Mouse (Mus musculus) CH12.LX (cell line): ENCODE measurements around the gene Slc29a4. TPM values are rescaled to one million over a fixed set of nuclear protein-coding genes. Genes with fewer than 3 reads are reported as not detected.

Experiments used
- DNase-seq: peaks from one replicate; pipeline ENCODE4 v3.0.0-alpha.2; 2013; ENCODE audit errors: extremely low read depth
- H3K27ac ChIP-seq: 2 replicates; pipeline ENCODE4 v1.5.1; 2012; ENCODE audit warnings: low read depth, mild to moderate bottlenecking, control low read depth, moderate library complexity; ENCODE audit not compliant: insufficient read depth
- H3K27me3 ChIP-seq: replicated peaks from 2 replicates; pipeline ENCODE3; 2012; ENCODE audit warnings: inconsistent platforms
- H3K36me3 ChIP-seq, 2 experiments: replicated peaks in 1 of 2; 2 replicates each; pipeline versions ENCODE3 to v1.6.1; 2012; ENCODE audit warnings: inconsistent platforms in 1 of 2, low read length in 1 of 2, mild to moderate bottlenecking in 1 of 2, mixed read lengths in 1 of 2, moderate library complexity in 1 of 2; ENCODE audit not compliant: control insufficient read depth in 1 of 2, insufficient read depth in 1 of 2
- H3K4me1 ChIP-seq, 2 experiments: 2 replicates each; pipeline ENCODE4 v1.6.1; 2012; ENCODE audit warnings: inconsistent platforms in 1 of 2, moderate library complexity in 1 of 2; ENCODE audit not compliant: insufficient read depth in 2 of 2, control insufficient read depth in 1 of 2
- H3K4me2 ChIP-seq: 2 replicates; pipeline ENCODE4 v1.6.1; 2012; ENCODE audit warnings: low read depth, mild to moderate bottlenecking, control low read depth; ENCODE audit not compliant: poor library complexity, insufficient read depth, severe bottlenecking
- H3K4me3 ChIP-seq, 3 experiments: fragments of 150-350 bp in 1 of 3; sonication (generic) in 1 of 3; replicated peaks in 1 of 3; 2 replicates each; pipeline versions ENCODE3 to v1.5.1; 2011 to 2012; ENCODE audit warnings: low read depth in 2 of 3, low read length in 2 of 3, mild to moderate bottlenecking in 2 of 3, moderate library complexity in 2 of 3, control low read depth in 1 of 3, improper control_type of control experiment in 1 of 3, inconsistent platforms in 1 of 3, mixed read lengths in 1 of 3; ENCODE audit not compliant: poor library complexity in 1 of 3
- H3K79me2 ChIP-seq: replicated peaks from 2 replicates; pipeline ENCODE4 v1.6.1; 2012; ENCODE audit warnings: mild to moderate bottlenecking, moderate library complexity; ENCODE audit not compliant: control insufficient read depth, poor library complexity, insufficient read depth, severe bottlenecking; ENCODE audit errors: extremely low read depth
- H3K9ac ChIP-seq: 2 replicates; pipeline ENCODE4 v1.6.1; 2012; ENCODE audit warnings: low read depth, mild to moderate bottlenecking, control low read depth, moderate library complexity; ENCODE audit not compliant: insufficient read depth
- H3K9me3 ChIP-seq: replicated peaks from 2 replicates; pipeline ENCODE3; 2012; ENCODE audit warnings: low read length, inconsistent platforms, mixed read lengths
- BHLHE40 ChIP-seq: IDR thresholded peaks from 2 replicates; pipeline ENCODE4 v1.6.1; 2011; ENCODE audit warnings: mild to moderate bottlenecking, low read depth, low read length, improper control_type of control experiment
- E2F4 ChIP-seq: IDR thresholded peaks from 2 replicates; pipeline ENCODE4 v1.6.1; 2011; ENCODE audit warnings: low read depth, low read length, improper control_type of control experiment; ENCODE audit not compliant: insufficient replicate concordance
- EP300 ChIP-seq: IDR thresholded peaks from 2 replicates; pipeline ENCODE4 v1.6.1; 2011; ENCODE audit warnings: low read length, improper control_type of control experiment
- JUN ChIP-seq: IDR thresholded peaks from 2 replicates; pipeline ENCODE4 v1.6.1; 2011; ENCODE audit warnings: low read depth, mild to moderate bottlenecking, low read length, improper control_type of control experiment, moderate library complexity; ENCODE audit not compliant: insufficient read depth
- MAFK ChIP-seq: IDR thresholded peaks from 2 replicates; pipeline ENCODE4 v1.6.1; 2011; ENCODE audit warnings: low read length, improper control_type of control experiment; ENCODE audit not compliant: insufficient replicate concordance
- MAZ ChIP-seq: IDR thresholded peaks from 2 replicates; pipeline ENCODE4 v1.6.1; 2012; ENCODE audit warnings: low read depth, mild to moderate bottlenecking, inconsistent platforms, low read length, improper control_type of control experiment, moderate library complexity
- MXI1 ChIP-seq: IDR thresholded peaks from 2 replicates; pipeline ENCODE4 v1.6.1; 2011; ENCODE audit warnings: mild to moderate bottlenecking, low read depth, low read length, improper control_type of control experiment
- MYC ChIP-seq: IDR thresholded peaks from 2 replicates; pipeline ENCODE4 v1.6.1; 2011; ENCODE audit warnings: low read depth, mild to moderate bottlenecking, improper control_type of control experiment, low read length
- POLR2A ChIP-seq: IDR thresholded peaks from 2 replicates; pipeline ENCODE4 v1.6.1; 2011; ENCODE audit warnings: low read depth, mild to moderate bottlenecking, improper control_type of control experiment, low read length
- POLR2AphosphoS2 ChIP-seq: IDR thresholded peaks from 2 replicates; pipeline ENCODE4 v1.6.1; 2011; ENCODE audit warnings: low read depth, low read length, improper control_type of control experiment
- RCOR1 ChIP-seq: conservative IDR thresholded peaks from 2 replicates; pipeline ENCODE4 v1.6.1; 2012; ENCODE audit warnings: low read depth, mild to moderate bottlenecking, inconsistent platforms, low read length, improper control_type of control experiment
- UBTF ChIP-seq: IDR thresholded peaks from 2 replicates; pipeline ENCODE4 v1.6.1; 2012; ENCODE audit warnings: low read depth, mild to moderate bottlenecking, inconsistent platforms, low read length, improper control_type of control experiment, moderate library complexity
- ZNF384 ChIP-seq: IDR thresholded peaks from 2 replicates; pipeline ENCODE4 v1.6.1; 2012; ENCODE audit warnings: low read depth, low read length, improper control_type of control experiment, inconsistent platforms
- dilution Hi-C: fragments of 300-500 bp; cut with MboI; formaldehyde crosslinking; loops from 2 replicates; pipeline ENCODE4 v1.14.3; 2020; ENCODE audit warnings: low sequenced_read_pairs; ENCODE audit not compliant: extremely low pct_unique_long_range_greater_than_20kb, extremely low pct_ligation_motif_present
- in situ Hi-C: fragments of 300-500 bp; cut with MboI; formaldehyde crosslinking; loops from 3 replicates; pipeline ENCODE4 v1.14.3; 2019; ENCODE audit warnings: low sequenced_read_pairs, low pct_ligation_motif_present, low pct_unique_long_range_greater_than_20kb, mixed read lengths
- polyA plus RNA-seq: library from polyadenylated mRNA; unstranded; fragments of >175 nt; gene quantifications from 2 replicates; pipeline ENCODE4 v1.2.1, GENCODE M21; 2012; ENCODE audit warnings: low read depth; ENCODE audit not compliant: insufficient read length
- total RNA-seq, 2 experiments: library from RNA; depleted of rRNA; stranded (reverse); fragments of 300-350 nt in 1 of 2; fragments of >200 nt in 1 of 2; gene quantifications; 2 replicates each; pipeline ENCODE4 v1.2.3; 2012 to 2014

Gene Slc29a4
- total and polyA plus RNA-seq, 3 experiments: not detected

DNA sequence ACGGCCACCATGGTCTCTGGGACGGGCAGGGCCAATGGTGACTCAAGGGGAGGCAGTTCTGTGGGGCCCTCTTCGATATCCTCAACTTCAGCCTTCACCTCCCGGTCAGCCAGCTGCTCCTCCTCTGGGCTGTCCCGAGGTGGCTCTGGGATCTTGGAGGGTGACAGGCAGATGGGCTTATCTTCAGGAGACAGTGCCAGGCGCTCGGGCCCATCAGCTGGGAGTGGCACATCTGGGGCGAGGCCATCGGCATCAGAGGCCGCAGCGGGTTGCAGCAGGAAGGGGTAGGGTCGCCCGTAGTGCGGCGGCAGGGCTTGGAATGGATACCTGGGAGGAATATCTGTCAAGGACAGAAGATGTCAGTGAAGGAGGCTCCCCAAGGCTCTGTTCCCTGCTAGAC lies 79.7 kb downstream of the Slc29a4 start:
- H3K27ac ChIP-seq: no peak overlapping the region
- H3K4me2 ChIP-seq: no peak overlapping the region
- no peaks in the 10 kb centered on the region; the same call in 1 of the 2 replicates for H3K79me2 ChIP-seq
- no peak overlapping the region for H3K9ac ChIP-seq
- no peaks in the 10 kb centered on the region for H3K27me3 ChIP-seq
- H3K36me3 ChIP-seq: peaks cover 50 to 91% of the 10 kb centered on the region in 2 experiments
- in situ Hi-C loops (no loop called here), dilution Hi-C loops (no loop called here)
- H3K9me3 ChIP-seq: no peaks in the 10 kb centered on the region
- no peaks in the 10 kb centered on the region for H3K4me1 ChIP-seq
- TF ChIP-seq MXI1 (no peak), RCOR1 (no peak), POLR2A (no peak), JUN (no peak), EP300 (no peak), MAFK (no peak), MAZ (no peak), UBTF (no peak), E2F4 (no peak), ZNF384 (no peak), POLR2AphosphoS2 (no peak), MYC (no peak), BHLHE40 (no peak)
- DNase-seq: no peak
- no peak overlapping the region for H3K4me3 ChIP-seq

Other genes starting within 250 kb of the Slc29a4 start
- 11.3 and 11.8 TPM in 2 replicates for gene Ap5z1, start 228.6 kb upstream of the Slc29a4 start, total RNA-seq (2012; rRNA removed)
- gene Ap5z1, start 228.6 kb upstream of the Slc29a4 start, total RNA-seq (2014; rRNA removed): 3.1 and 4.0 TPM in 2 replicates
- 12.8 and 18.7 TPM in 2 replicates for gene Ap5z1, start 228.6 kb upstream of the Slc29a4 start, polyA plus RNA-seq
- not detected in 2 replicates for gene Papolb, start 162.4 kb upstream of the Slc29a4 start, total RNA-seq (2012; rRNA removed)
- gene Papolb, start 162.4 kb upstream of the Slc29a4 start, total RNA-seq (2014; rRNA removed): not detected in 2 replicates
- gene Papolb, start 162.4 kb upstream of the Slc29a4 start, polyA plus RNA-seq: not detected in 2 replicates
- not detected in 2 replicates for gene Radil, start 141.4 kb upstream of the Slc29a4 start, total RNA-seq (2012; rRNA removed)
- not detected in 2 replicates for gene Radil, start 141.4 kb upstream of the Slc29a4 start, total RNA-seq (2014; rRNA removed)
- not detected in 2 replicates for gene Radil, start 141.4 kb upstream of the Slc29a4 start, polyA plus RNA-seq
- not detected in 2 replicates for gene Mmd2, start 83.7 kb upstream of the Slc29a4 start, total RNA-seq (2012; rRNA removed)
- gene Mmd2, start 83.7 kb upstream of the Slc29a4 start, total RNA-seq (2014; rRNA removed): not detected in 2 replicates
- gene Mmd2, start 83.7 kb upstream of the Slc29a4 start, polyA plus RNA-seq: not detected in 2 replicates
- gene Wipi2, start 64.8 kb upstream of the Slc29a4 start, total RNA-seq (2012; rRNA removed): 34.5 and 38.0 TPM in 2 replicates
- 47.4 and 50.1 TPM in 2 replicates for gene Wipi2, start 64.8 kb upstream of the Slc29a4 start, total RNA-seq (2014; rRNA removed)
- 43.4 and 47.9 TPM in 2 replicates for gene Wipi2, start 64.8 kb upstream of the Slc29a4 start, polyA plus RNA-seq
- 5.2 and 5.4 TPM in 2 replicates for gene Tnrc18, start 125.2 kb downstream of the Slc29a4 start, total RNA-seq (2012; rRNA removed)
- 0.71 and 0.80 TPM in 2 replicates for gene Tnrc18, start 125.2 kb downstream of the Slc29a4 start, total RNA-seq (2014; rRNA removed)
- 7.7 and 8.0 TPM in 2 replicates for gene Tnrc18, start 125.2 kb downstream of the Slc29a4 start, polyA plus RNA-seq
- gene Fbxl18, start 202.9 kb downstream of the Slc29a4 start, total RNA-seq (2012; rRNA removed): 5.0 and 6.4 TPM in 2 replicates
- gene Fbxl18, start 202.9 kb downstream of the Slc29a4 start, total RNA-seq (2014; rRNA removed): 2.3 and 3.7 TPM in 2 replicates
- gene Fbxl18, start 202.9 kb downstream of the Slc29a4 start, polyA plus RNA-seq: 5.0 and 5.5 TPM in 2 replicates
- gene Actb, start 214.2 kb downstream of the Slc29a4 start, total RNA-seq (2012; rRNA removed): 4,756 and 5,246 TPM in 2 replicates
- 3,882 and 4,152 TPM in 2 replicates for gene Actb, start 214.2 kb downstream of the Slc29a4 start, total RNA-seq (2014; rRNA removed)
- gene Actb, start 214.2 kb downstream of the Slc29a4 start, polyA plus RNA-seq: 3,023 and 5,048 TPM in 2 replicates